Mouse (Mus musculus) hindbrain, embryonic 15.5 days (tissue): ENCODE results near the gene Add2. TPM values are rescaled to one million over a fixed set of nuclear protein-coding genes. Genes with fewer than 3 reads are reported as not detected.
"Not testable (repeated sequence)": the region's sequence is repeated elsewhere in the genome, so short reads cannot be mapped to it uniquely, and the experiment has no call there.

ENCODE experiments used
- ATAC-seq: fragments of 200-750 bp; cut with Nextera tagmentation; 2 replicates; pipeline ENCODE4 v1.8.0; 2017; ENCODE audit warnings: low read depth, moderate number of reproducible peaks, moderate TSS enrichment; ENCODE audit not compliant: low FRiP score
- H3K27ac ChIP-seq: fragments of 300-500 bp; sonication (generic); replicated peaks from 2 replicates; pipeline ENCODE4 v1.5.1; 2015; ENCODE audit warnings: mild to moderate bottlenecking, inconsistent platforms
- H3K27me3 ChIP-seq: fragments of 300-500 bp; sonication (generic); 2 replicates; pipeline ENCODE4 v1.6.1; 2015; ENCODE audit warnings: control low read depth, inconsistent platforms
- H3K36me3 ChIP-seq: fragments of 300-500 bp; sonication (generic); 2 replicates; pipeline ENCODE4 v1.6.1; 2015; ENCODE audit warnings: control low read depth, inconsistent platforms
- H3K4me1 ChIP-seq: fragments of 300-500 bp; sonication (generic); replicated peaks from 2 replicates; pipeline ENCODE4 v1.6.1; 2015; ENCODE audit warnings: control low read depth, inconsistent platforms
- H3K4me2 ChIP-seq: fragments of 300-500 bp; sonication (generic); 2 replicates; pipeline ENCODE4 v1.6.1; 2015; ENCODE audit warnings: moderate library complexity, mild to moderate bottlenecking, inconsistent platforms
- H3K4me3 ChIP-seq: fragments of 300-500 bp; sonication (generic); 2 replicates; pipeline ENCODE4 v1.5.1; 2015; ENCODE audit warnings: mild to moderate bottlenecking, inconsistent platforms
- H3K9ac ChIP-seq: fragments of 300-500 bp; sonication (generic); 2 replicates; pipeline ENCODE4 v1.6.1; 2015; ENCODE audit warnings: inconsistent platforms
- H3K9me3 ChIP-seq: fragments of 300-500 bp; sonication (generic); 2 replicates; pipeline ENCODE4 v1.6.1; 2016; ENCODE audit warnings: control low read depth, inconsistent platforms
- WGBS: fragments of 180-500 bp; shearing (Covaris S2); methylation state at CpG from one replicate; pipeline ENCODE4 v1.1.7; 2015; 5-methylcytosine and 5-hydroxymethylcytosine counted together
- polyA plus RNA-seq: library from polyadenylated mRNA; unstranded; fragments of >200 nt; fragmentation: Nextera tagmentation; extraction: Ambion mirVana; gene quantifications from 2 replicates; pipeline ENCODE4 v1.2.1, GENCODE M21; 2015

Add2 gene
- polyA plus RNA-seq: 142 and 149 TPM in 2 replicates

DNA sequence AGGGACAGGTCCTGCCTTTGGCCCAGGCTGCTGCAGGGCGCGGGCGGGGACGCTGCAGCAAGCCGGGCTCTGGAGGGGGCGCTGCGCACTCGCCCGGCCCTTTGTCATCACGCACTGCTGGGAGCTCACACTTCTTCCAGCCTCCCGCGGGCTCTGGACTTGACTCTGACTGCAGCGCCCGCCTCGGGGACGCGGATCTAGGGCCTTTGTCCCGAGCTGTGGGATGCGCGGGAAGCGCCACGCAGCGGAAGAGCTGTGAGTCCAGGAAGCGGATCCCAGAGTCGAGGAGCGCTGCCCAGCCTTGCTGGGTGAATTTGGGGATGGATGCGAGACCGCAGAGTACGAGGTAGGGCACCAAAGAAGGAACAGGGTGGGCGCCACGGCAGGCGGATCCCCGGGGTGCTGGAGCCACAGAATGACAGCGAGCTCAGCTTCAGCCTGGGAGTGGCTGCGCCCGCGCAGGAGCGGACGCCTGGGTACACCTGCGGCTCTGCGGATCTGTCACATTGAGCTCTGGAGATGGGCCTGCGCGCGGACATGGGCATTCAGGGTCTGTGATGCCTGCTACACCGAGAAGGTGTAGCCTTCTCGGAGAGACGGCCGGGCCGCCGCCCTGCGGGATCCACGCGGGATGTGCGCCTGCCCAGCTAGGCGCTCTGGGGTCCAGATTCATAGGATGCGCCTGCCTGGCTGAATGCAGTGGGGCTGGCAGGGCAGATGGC, at the start of gene Add2:
Gene Add2, plus strand, starts transcription at position 81 of the 722 bp plus-strand sequence.
- no peaks in the 10 kb centered on the region for H3K9me3 ChIP-seq
- no peaks in the 10 kb centered on the region for H3K36me3 ChIP-seq
- H3K4me2 ChIP-seq: peak within 1 kb of the TSS; percentile 68
- H3K27me3 ChIP-seq: no peaks in the 10 kb centered on the region
- peaks cover 45% of the 10 kb centered on the region for H3K4me1 ChIP-seq
- peak within 1 kb of the TSS; percentile 63 for H3K4me3 ChIP-seq
- peak within 1 kb of the TSS; percentile 86 for H3K9ac ChIP-seq
- peak within 1 kb of the TSS; percentile 93 for H3K27ac ChIP-seq
- ATAC-seq: peak; percentile 86
- under 1% methylated on average over 56 of the region's 56 CpGs for WGBS

- H3K9ac ChIP-seq, H3K27ac ChIP-seq, H3K27me3 ChIP-seq, H3K4me1 ChIP-seq, H3K9me3 ChIP-seq, H3K36me3 ChIP-seq, ATAC-seq, H3K4me2 ChIP-seq, H3K4me3 ChIP-seq: not testable (repeated sequence)
- WGBS: 77% methylated on average over 4 of the region's 4 CpGs
These were observed 49.7 kb upstream of the Add2 start for GRCm38 (mm10) chr6:85978736-85979135.

DNA sequence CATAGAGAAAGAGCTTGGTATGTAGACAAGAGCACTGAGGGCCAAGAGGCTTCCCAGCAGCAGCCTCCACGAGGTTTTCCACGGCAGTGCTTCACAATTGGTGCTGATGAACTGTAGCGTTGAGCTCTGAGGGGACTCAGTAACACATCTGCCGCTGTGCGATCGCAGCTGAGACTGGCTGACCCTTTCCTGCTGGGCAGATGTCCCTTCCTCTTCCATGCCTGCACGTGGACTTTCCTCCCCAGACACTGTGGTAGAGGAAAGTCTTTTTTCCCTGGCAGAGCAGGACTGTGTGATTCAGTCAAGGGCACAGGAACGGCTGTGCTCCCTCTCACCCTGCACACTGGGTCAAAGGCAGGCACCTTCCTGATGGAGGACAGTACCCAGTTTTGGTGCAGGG, 44.1 kb upstream of the Add2 start:
- no peak for ATAC-seq

DNA sequence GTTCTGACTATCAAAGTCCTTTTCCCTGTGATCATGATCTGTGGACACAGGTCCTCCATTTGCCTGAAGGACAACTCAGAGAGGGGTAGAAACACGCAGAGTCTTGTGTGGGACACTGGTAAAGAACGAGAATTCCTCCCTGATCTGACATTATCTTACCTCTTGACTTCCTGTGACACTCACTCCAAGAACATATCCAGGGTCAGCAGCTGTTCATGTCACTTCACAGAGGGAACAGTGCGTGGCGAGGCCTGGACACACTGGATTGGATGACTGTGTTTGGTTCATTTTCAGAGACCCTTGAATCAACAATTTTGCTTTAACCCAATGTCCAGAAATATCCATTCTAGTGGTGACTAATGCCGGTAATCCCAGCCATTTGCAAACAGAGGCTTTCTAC, 38.9 kb upstream of the Add2 start:
- not testable (repeated sequence) for H3K4me2 ChIP-seq, H3K36me3 ChIP-seq, ATAC-seq, H3K9me3 ChIP-seq, H3K4me1 ChIP-seq, H3K9ac ChIP-seq, H3K27ac ChIP-seq, H3K4me3 ChIP-seq, H3K27me3 ChIP-seq
- 93% methylated on average over 5 of the region's 5 CpGs for WGBS

More for the DNA sequence above, 44.1 kb upstream of the Add2 start:
- Histone ChIP-seq H3K4me3 (no peak overlapping the region), H3K36me3 (no peaks in the 10 kb centered on the region), H3K9ac (no peak overlapping the region), H3K4me1 (no peaks in the 10 kb centered on the region), H3K27ac (no peak overlapping the region), H3K9me3 (no peaks in the 10 kb centered on the region), H3K4me2 (no peak overlapping the region), H3K27me3 (no peaks in the 10 kb centered on the region)
- 70% methylated on average over 8 of the region's 8 CpGs for WGBS

DNA sequence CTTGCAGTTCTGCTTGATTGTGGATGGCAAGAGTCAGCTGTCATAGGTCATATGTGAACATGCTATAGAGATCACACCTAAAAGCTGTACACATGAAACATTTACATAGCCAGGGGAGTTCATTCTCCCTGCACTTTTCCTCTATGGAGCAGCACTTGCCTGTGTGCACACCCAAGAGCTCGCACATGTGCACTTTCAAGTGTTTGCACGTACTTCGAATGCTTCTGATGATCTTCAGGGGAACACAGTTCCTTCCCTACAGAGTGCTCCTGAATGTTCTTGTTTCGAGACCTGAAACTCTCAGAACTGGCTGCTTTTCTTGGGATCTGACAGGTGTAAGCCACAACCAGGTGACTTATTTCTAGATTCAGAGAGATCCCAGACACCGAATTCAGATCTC, 37.7 kb upstream of the Add2 start:
- H3K9me3 ChIP-seq, H3K27me3 ChIP-seq, H3K9ac ChIP-seq, H3K4me3 ChIP-seq, ATAC-seq, H3K4me1 ChIP-seq, H3K27ac ChIP-seq, H3K4me2 ChIP-seq, H3K36me3 ChIP-seq: not testable (repeated sequence)
- 95% methylated on average over 5 of the region's 5 CpGs for WGBS

DNA sequence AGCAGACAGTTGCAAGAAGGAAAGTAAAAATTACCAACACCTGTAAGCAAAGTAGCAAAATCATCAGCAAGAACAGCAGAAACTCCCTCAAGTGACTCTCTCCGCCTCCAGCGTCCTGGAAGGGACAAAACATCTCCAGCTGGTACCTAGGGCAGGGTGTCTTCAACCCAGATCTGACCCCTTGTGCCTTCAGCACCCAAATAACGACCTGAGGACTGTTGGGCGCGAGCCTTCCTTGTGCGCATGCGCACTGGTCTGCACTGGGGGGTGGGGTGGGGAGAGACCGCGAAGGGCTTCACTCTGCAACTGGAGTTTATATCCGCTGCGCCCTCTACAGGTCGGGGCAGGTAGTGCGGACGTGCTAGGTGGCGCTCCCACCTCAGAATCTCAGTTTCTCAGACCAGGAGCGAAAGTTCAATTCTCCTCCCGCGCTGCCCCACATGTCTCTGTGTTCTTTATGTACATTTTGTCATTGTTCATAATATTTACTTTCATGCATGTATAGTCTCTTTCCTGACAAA, 25.0 kb upstream of the Add2 start:
- H3K9me3 ChIP-seq: no peaks in the 10 kb centered on the region
- WGBS: 80% methylated on average over 18 of the region's 18 CpGs
- no peak overlapping the region for H3K4me2 ChIP-seq
- no peak for ATAC-seq
- no peak overlapping the region for H3K27ac ChIP-seq
- no peak overlapping the region for H3K9ac ChIP-seq
- H3K27me3 ChIP-seq: no peaks in the 10 kb centered on the region
- no peaks in the 10 kb centered on the region for H3K36me3 ChIP-seq
- no peak overlapping the region for H3K4me3 ChIP-seq
- peaks cover 7% of the 10 kb centered on the region for H3K4me1 ChIP-seq

DNA sequence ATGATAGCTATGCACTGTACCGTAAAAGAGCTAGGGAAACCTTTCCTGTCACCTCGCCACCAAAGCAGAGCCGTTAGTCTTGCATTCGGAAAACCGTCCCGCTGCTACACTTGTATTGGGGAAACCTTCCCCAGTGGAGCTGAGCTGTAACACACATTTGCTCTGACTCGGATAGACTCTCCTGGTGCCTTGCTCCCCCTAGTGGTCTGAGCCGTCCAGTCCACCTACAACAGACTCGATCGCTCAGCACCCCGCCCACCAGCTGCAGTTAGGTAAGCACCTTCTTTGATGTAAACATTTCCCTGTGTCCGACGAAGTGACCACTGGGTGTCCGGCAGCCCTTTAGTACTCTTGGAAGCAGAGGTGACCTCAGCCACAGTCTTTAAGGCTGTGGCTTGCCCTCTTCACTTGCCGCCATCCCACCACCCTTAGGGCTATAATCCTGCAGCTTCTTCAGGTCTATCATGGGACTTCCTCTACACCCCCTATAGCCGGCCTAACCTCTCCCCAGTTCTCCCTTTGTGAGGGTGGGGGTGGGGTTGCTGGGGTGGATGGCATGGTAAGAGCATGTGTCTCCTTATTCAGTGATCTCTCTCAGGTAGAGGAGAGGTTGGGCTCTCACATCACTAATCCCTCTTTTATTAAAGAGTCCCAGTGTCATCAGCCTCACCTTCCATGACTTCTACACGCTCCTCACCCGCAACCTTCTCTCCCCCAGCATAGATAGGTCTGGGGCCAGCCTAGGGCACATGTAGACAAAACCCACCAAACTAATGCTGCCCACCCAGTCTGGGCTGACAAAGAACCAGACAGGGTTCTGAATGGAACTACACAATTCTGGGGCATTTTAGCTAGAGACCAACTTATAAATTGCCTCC, 24.0 kb upstream of the Add2 start:
- H3K36me3 ChIP-seq: no peaks in the 10 kb centered on the region
- WGBS: 13% methylated on average over 18 of the region's 18 CpGs
- H3K4me3 ChIP-seq: peak overlapping the region; percentile 24
- H3K27ac ChIP-seq: no peak overlapping the region
- ATAC-seq: peak; percentile 93; the same call in 1 of the 2 replicates
- no peaks in the 10 kb centered on the region for H3K27me3 ChIP-seq
- 0 out of 2 replicates have a peak overlapping the region, but pooled peaks have one; percentile 36 for H3K9ac ChIP-seq
- H3K4me1 ChIP-seq: peaks cover 7% of the 10 kb centered on the region
- H3K4me2 ChIP-seq: peak overlapping the region; percentile 59
- H3K9me3 ChIP-seq: no peaks in the 10 kb centered on the region

GRCm38 (mm10) chr6:86009980-86010379, 18.5 kb upstream of the Add2 start:
- H3K4me2 ChIP-seq: no peak overlapping the region
- H3K4me1 ChIP-seq: no peaks in the 10 kb centered on the region
- H3K27me3 ChIP-seq: no peaks in the 10 kb centered on the region
- H3K4me3 ChIP-seq: no peak overlapping the region
- H3K36me3 ChIP-seq: no peaks in the 10 kb centered on the region
- no peaks in the 10 kb centered on the region for H3K9me3 ChIP-seq
- peak; percentile 69 for ATAC-seq
- H3K27ac ChIP-seq: no peak overlapping the region
- no peak overlapping the region for H3K9ac ChIP-seq
- 39% methylated on average over 4 of the region's 4 CpGs for WGBS

DNA sequence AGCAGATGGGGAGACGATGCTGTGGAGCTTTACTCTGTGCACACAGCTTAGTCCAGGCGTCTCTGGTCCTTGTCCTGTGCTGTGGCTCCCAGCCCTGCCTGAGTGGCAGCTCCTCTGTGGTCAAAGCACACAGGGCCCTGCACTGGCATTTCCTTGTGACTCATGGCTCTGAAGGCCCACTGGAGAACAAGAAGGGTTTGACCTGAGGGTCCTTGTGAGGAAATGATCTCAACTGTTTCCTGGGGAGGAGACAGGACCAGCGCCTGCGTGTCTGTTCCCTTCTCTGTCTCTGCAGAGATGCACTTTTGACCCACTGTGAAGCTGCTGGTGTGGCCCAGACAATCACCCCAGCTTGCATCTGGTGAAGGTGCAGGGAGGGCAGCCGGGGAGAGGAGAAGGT, 13.7 kb upstream of the Add2 start:
- ATAC-seq, H3K36me3 ChIP-seq, H3K9ac ChIP-seq, H3K27ac ChIP-seq, H3K4me3 ChIP-seq, H3K4me1 ChIP-seq, H3K9me3 ChIP-seq, H3K27me3 ChIP-seq, H3K4me2 ChIP-seq: not testable (repeated sequence)
- WGBS: 77% methylated on average over 5 of the region's 5 CpGs

DNA sequence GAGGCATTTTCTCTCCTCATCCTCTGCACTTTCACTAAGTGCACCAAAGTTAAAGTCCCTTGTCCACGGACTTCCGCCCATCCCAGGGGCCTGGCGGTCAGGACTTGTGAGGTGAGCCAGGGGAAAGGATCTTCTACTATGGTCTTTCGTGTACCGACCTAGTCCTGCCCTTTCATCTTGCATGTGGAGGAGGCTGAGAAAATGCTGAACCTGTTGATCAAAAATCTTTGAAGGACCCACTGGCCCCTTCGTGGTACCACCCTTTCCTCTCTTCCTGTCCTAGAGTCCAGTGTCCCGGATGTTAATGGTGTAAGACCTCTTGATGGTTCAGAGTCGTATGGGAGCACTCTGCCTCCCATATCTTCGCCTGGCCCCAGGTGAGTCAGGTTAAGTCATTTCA, 12.6 kb upstream of the Add2 start, which contains the start of gene Figla:
Gene Figla, plus strand, starts transcription at position 301 of the 400 bp plus-strand sequence.
- Histone ChIP-seq H3K27ac (no peak within 1 kb of the TSS), H3K4me3 (no peak within 1 kb of the TSS), H3K4me1 (no peaks in the 10 kb centered on the region), H3K4me2 (no peak within 1 kb of the TSS), H3K36me3 (no peaks in the 10 kb centered on the region), H3K9me3 (no peaks in the 10 kb centered on the region), H3K27me3 (no peaks in the 10 kb centered on the region), H3K9ac (no peak within 1 kb of the TSS)
- WGBS: 91% methylated on average over 9 of the region's 9 CpGs
- ATAC-seq: no peak

- no peak for ATAC-seq
- H3K4me2 ChIP-seq: no peak overlapping the region
- H3K27me3 ChIP-seq: no peaks in the 10 kb centered on the region
- no peak overlapping the region for H3K4me3 ChIP-seq
- H3K9ac ChIP-seq: no peak overlapping the region
- 85% methylated on average over 23 of the region's 23 CpGs for WGBS
- H3K27ac ChIP-seq: no peak overlapping the region
- H3K9me3 ChIP-seq: no peaks in the 10 kb centered on the region
- H3K4me1 ChIP-seq: no peaks in the 10 kb centered on the region
- H3K36me3 ChIP-seq: no peaks in the 10 kb centered on the region
These were observed 11.6 kb upstream of the Add2 start for GRCm38 (mm10) chr6:86016793-86017350.
